Mouse (Mus musculus): ENCODE measurements at regions not wholly inside any gene's neighbourhood (a gene's known extent, or its start where the extent isn't known, plus 50 kb on each side); places are given as distances from the start of the nearest gene placed in this dataset.

DNA sequence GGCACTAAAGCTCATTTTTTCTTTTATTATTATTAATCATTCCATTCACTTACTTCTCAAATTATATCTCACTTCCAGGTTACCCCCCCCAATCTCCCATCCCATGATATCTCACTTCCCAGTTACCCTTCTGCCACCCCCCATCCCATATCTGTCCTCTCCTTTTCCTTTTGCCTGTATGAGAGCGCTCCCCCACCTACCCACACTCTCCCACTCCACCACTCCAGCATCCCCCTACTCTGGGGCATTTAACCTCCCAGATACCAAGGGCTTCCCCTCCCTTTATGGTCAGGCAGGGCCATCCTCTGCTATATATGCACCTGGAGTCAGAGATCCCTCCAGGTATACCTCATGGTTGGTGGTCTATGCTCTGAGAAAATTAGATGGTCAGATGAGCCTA, 671.6 kb downstream of the Tecrl start:
- TF ChIP-seq CTCF (conservative IDR thresholded peaks at IDR 0.05; ENCODE audit: insufficient read depth, insufficient read length, low read depth, low read length), result no peak
- TF ChIP-seq POLR2A (IDR thresholded peaks at IDR 0.05; ENCODE audit: low read depth, low read length), result no peak
